Mouse (Mus musculus): ENCODE data around the gene Sept6.

The Sept6 gene

GRCm38 (mm10) chrX:36991694-36992093 is at the start of gene Sept6:
Gene Sept6 (minus strand): TSS chrX:36991794.
- no peak for DNase-seq (ENCODE audit: low spot score in 2 of 2)

GRCm38 (mm10) chrX:37028378-37028777 is 36.8 kb upstream of the Sept6 start:
- peak in 1 of 2 experiments; percentile 7 for DNase-seq (ENCODE audit: low spot score in 2 of 2)

GRCm38 (mm10) chrX:37023652-37024309 is 32.2 kb upstream of the Sept6 start:
- no peak for DNase-seq (ENCODE audit: low spot score in 2 of 2)

GRCm38 (mm10) chrX:37022690-37023089 is 31.1 kb upstream of the Sept6 start:
- peak in 1 of 2 experiments; percentile 69 for DNase-seq (ENCODE audit: low spot score in 2 of 2)

- no peak for DNase-seq (ENCODE audit: low spot score in 2 of 2)
These were observed 27.5 kb upstream of the Sept6 start for GRCm38 (mm10) chrX:37019045-37019444.

- DNase-seq (ENCODE audit: low spot score in 2 of 2), result no peak
These were observed 26.6 kb upstream of the Sept6 start for GRCm38 (mm10) chrX:37018150-37018654.

GRCm38 (mm10) chrX:37013870-37014269 is 22.3 kb upstream of the Sept6 start:
- DNase-seq (ENCODE audit: low spot score in 2 of 2), result no peak

- no peak for DNase-seq (ENCODE audit: low spot score in 2 of 2)
These were observed 555 bp downstream of the Sept6 start for GRCm38 (mm10) chrX:36991039-36991438.

GRCm38 (mm10) chrX:36989752-36990404 is 1.7 kb downstream of the Sept6 start:
- no peak for DNase-seq (ENCODE audit: low spot score in 2 of 2)

GRCm38 (mm10) chrX:36989234-36989751 is 2.3 kb downstream of the Sept6 start:
- DNase-seq (ENCODE audit: low spot score in 2 of 2), result peak in 1 of 2 experiments; percentile 49

- DNase-seq (ENCODE audit: low spot score in 2 of 2), result no peak
These were observed 2.8 kb downstream of the Sept6 start for GRCm38 (mm10) chrX:36988754-36989153.

GRCm38 (mm10) chrX:36987851-36988250 is 3.7 kb downstream of the Sept6 start:
- no peak for DNase-seq (ENCODE audit: low spot score in 2 of 2)

GRCm38 (mm10) chrX:36985041-36985440 is 6.6 kb downstream of the Sept6 start:
- no peak for DNase-seq (ENCODE audit: low spot score in 2 of 2)

- DNase-seq (ENCODE audit: low spot score in 2 of 2), result peak in 1 of 2 experiments; percentile 58
These were observed 7.8 kb downstream of the Sept6 start for GRCm38 (mm10) chrX:36983654-36984311.

- no peak for DNase-seq (ENCODE audit: low spot score in 2 of 2)
These were observed 8.5 kb downstream of the Sept6 start for GRCm38 (mm10) chrX:36982892-36983653.

- DNase-seq (ENCODE audit: low spot score in 2 of 2), result no peak
These were observed 10.9 kb downstream of the Sept6 start for GRCm38 (mm10) chrX:36980563-36981187.

GRCm38 (mm10) chrX:36977863-36978262 is 13.7 kb downstream of the Sept6 start:
- no peak for DNase-seq (ENCODE audit: low spot score in 2 of 2)

- peak in 1 of 2 experiments; percentile 42 for DNase-seq (ENCODE audit: low spot score in 2 of 2)
These were observed 14.6 kb downstream of the Sept6 start for GRCm38 (mm10) chrX:36976980-36977379.

GRCm38 (mm10) chrX:36976272-36976671 is 15.3 kb downstream of the Sept6 start:
- DNase-seq (ENCODE audit: low spot score in 2 of 2), result no peak

GRCm38 (mm10) chrX:36974905-36975304 is 16.7 kb downstream of the Sept6 start:
- DNase-seq (ENCODE audit: low spot score in 2 of 2), result no peak

- no peak for DNase-seq (ENCODE audit: low spot score in 2 of 2)
These were observed 18.6 kb downstream of the Sept6 start for GRCm38 (mm10) chrX:36972951-36973471.

All from left cerebral cortex, adult 9 months (tissue).